Comparison of ENCODE assay signal across 21 mouse cellular contexts in genomic region chr3:34008191-34008590, GRCm38 (mm10). TPM values are rescaled to one million over a fixed set of nuclear protein-coding genes. Genes with fewer than 3 reads are reported as not detected.
A peak's percentile ranks its signal among the peaks of the same experiment; 100 is the strongest.
DNase-seq lines count a peak whose midpoint lies in the region; ATAC-seq lines count a peak whose summit lies in the region.
"Had no signal": no experiment of that assay in that cellular context is flagged by ENCODE, and none has a peak within 500 bp of the region (broad histone marks: within the 10 kb centered on the region; RNA-seq: fewer than 3 reads in every experiment).

No protein-coding gene starts in this region.

- H3K4me2 ChIP-seq in intestine, embryonic 15.5 days (replicated peaks): no peak overlapping the region
- H3K4me2 ChIP-seq in intestine, embryonic 16.5 days (ENCODE audit: low read depth, low read length): no peak overlapping the region
- H3K4me2 ChIP-seq: embryonic facial prominence, embryonic 13.5 days; limb, embryonic 15.5 days had no signal

- no peak overlapping the region for H3K4me3 ChIP-seq in intestine, embryonic 15.5 days (replicated peaks)
- H3K4me3 ChIP-seq in intestine, embryonic 16.5 days (ENCODE audit: low read length): no peak overlapping the region
- no peak overlapping the region for H3K4me3 ChIP-seq in hindbrain, embryonic 10.5 days
- H3K4me3 ChIP-seq: embryonic facial prominence, embryonic 13.5 days; limb, embryonic 15.5 days had no signal

- no peak overlapping the region for H3K9ac ChIP-seq in intestine, embryonic 15.5 days
- H3K9ac ChIP-seq in intestine, embryonic 16.5 days (ENCODE audit: low read depth, low read length): no peak overlapping the region
- H3K9ac ChIP-seq: embryonic facial prominence, embryonic 13.5 days; limb, embryonic 15.5 days had no signal

- no peak overlapping the region for H3K27ac ChIP-seq in intestine, embryonic 15.5 days
- no peak overlapping the region for H3K27ac ChIP-seq in intestine, embryonic 16.5 days (ENCODE audit: low read length)
- no peak overlapping the region for H3K27ac ChIP-seq in hindbrain, embryonic 10.5 days
- H3K27ac ChIP-seq: embryonic facial prominence, embryonic 13.5 days; limb, embryonic 15.5 days; stomach, postnatal 0 days had no signal

- 51% methylated on average over 6 of the region's 6 CpGs for WGBS in intestine, embryonic 15.5 days
- WGBS in intestine, embryonic 16.5 days: 61% methylated on average over 6 of the region's 6 CpGs
- 74% methylated on average over 6 of the region's 6 CpGs for WGBS in hindbrain, embryonic 10.5 days

- no peaks in the 10 kb centered on the region for H3K9me3 ChIP-seq in intestine, embryonic 15.5 days
- no peaks in the 10 kb centered on the region for H3K9me3 ChIP-seq in intestine, embryonic 16.5 days (ENCODE audit: control insufficient read depth, low read length)
- no peaks in the 10 kb centered on the region for H3K9me3 ChIP-seq in hindbrain, embryonic 10.5 days
- H3K9me3 ChIP-seq: embryonic facial prominence, embryonic 13.5 days; limb, embryonic 15.5 days had no signal

- ATAC-seq in intestine, embryonic 15.5 days: 0 out of 2 replicates have a peak, but pooled peaks have one; percentile 41
- ATAC-seq in intestine, embryonic 16.5 days: no peak
- ATAC-seq: intestine, postnatal 0 days; midbrain, embryonic 16.5 days had no signal

- no peaks in the 10 kb centered on the region for H3K4me1 ChIP-seq in intestine, embryonic 15.5 days (replicated peaks)
- H3K4me1 ChIP-seq in intestine, embryonic 16.5 days (ENCODE audit: control insufficient read depth, insufficient read depth, low read length): no peaks in the 10 kb centered on the region
- no peaks in the 10 kb centered on the region for H3K4me1 ChIP-seq in hindbrain, embryonic 10.5 days (replicated peaks)
- H3K4me1 ChIP-seq: embryonic facial prominence, embryonic 13.5 days; limb, embryonic 15.5 days had no signal

- no peaks in the 10 kb centered on the region for H3K27me3 ChIP-seq in intestine, embryonic 15.5 days (replicated peaks)
- H3K27me3 ChIP-seq in intestine, embryonic 16.5 days (replicated peaks; ENCODE audit: control insufficient read depth, insufficient read depth, low read length): no peaks in the 10 kb centered on the region
- H3K27me3 ChIP-seq in hindbrain, embryonic 10.5 days (ENCODE audit: insufficient read depth, poor library complexity, severe bottlenecking): no peaks in the 10 kb centered on the region
- H3K27me3 ChIP-seq: CH12.LX; embryonic facial prominence, embryonic 13.5 days; limb, embryonic 15.5 days had no signal

- no peaks in the 10 kb centered on the region for H3K36me3 ChIP-seq in intestine, embryonic 15.5 days
- H3K36me3 ChIP-seq in intestine, embryonic 16.5 days (ENCODE audit: control insufficient read depth, insufficient read depth, low read length): no peaks in the 10 kb centered on the region
- H3K36me3 ChIP-seq in hindbrain, embryonic 10.5 days: no peaks in the 10 kb centered on the region
- H3K36me3 ChIP-seq: embryonic facial prominence, embryonic 13.5 days; limb, embryonic 15.5 days had no signal

- peak; percentile 63 for DNase-seq in adrenal gland, postnatal 10 days
- peak; percentile 46 to 50 for DNase-seq in heart, adult 9 months (ENCODE audit: low spot score in 2 of 2)
- peak; percentile 57 for DNase-seq in heart, postnatal 4 days
- no peak for DNase-seq in layer of hippocampus, adult 8-10 months (ENCODE audit: low spot score in 2 of 2)
- no peak for DNase-seq in hindbrain, embryonic 10.5 days (ENCODE audit: low spot score)
- DNase-seq in spleen, adult 12 weeks (ENCODE audit: low spot score): no peak
- DNase-seq: cerebellum, adult 9-10 months; kidney, postnatal 25 days; layer of hippocampus, postnatal 36 days; lung, adult 18-20 months; retina, postnatal 1 day; spleen, adult 18-20 months; thymus, postnatal 36 days had no signal

RNA-seq across cellular contexts. Expression of gene Fxr1, which starts 11.6 kb away (rescaled TPM):
- 45.3 and 49.3 TPM in 2 replicates for polyA plus RNA-seq in intestine, embryonic 15.5 days (2015; fragmentation: Nextera tagmentation; extraction: Ambion mirVana)
- polyA plus RNA-seq in intestine, embryonic 16.5 days (2015; fragmentation: Nextera tagmentation; extraction: Ambion mirVana): 34.9 and 35.3 TPM in 2 replicates
- total RNA-seq in adrenal gland, postnatal 10 days (2021): 100 to 1,000 TPM in 1 of 2 experiments, 10 to 100 TPM in 1; 99.1 to 123 TPM
- 100 to 1,000 TPM; 161 to 166 TPM for total RNA-seq in heart, postnatal 4 days (2021)
- 10 to 100 TPM; 77.0 to 94.6 (median 88.5) TPM for total RNA-seq in layer of hippocampus, adult 8-10 months (2022)
- 35.5 and 55.2 TPM in 2 replicates for polyA plus RNA-seq in hindbrain, embryonic 10.5 days (2016; fragmentation: Nextera tagmentation; extraction: Ambion mirVana)

Comparison
In these comparisons a context has a peak if more than half of its experiments do, and no peak if none do; other contexts are left out.
1. DNase-seq: peak in adrenal gland, postnatal 10 days (single experiment), heart, adult 9 months (2 of 2) and heart, postnatal 4 days (single experiment); none in layer of hippocampus, adult 8-10 months (0 of 2), hindbrain, embryonic 10.5 days (single experiment) and spleen, adult 12 weeks (single experiment).